Mouse (Mus musculus) G1E (cell line): Measurements from ENCODE around the gene Zfp687. TPM values are rescaled to one million over a fixed set of nuclear protein-coding genes. Genes with fewer than 3 reads are reported as not detected.

Source experiments
- ATAC-seq: 2 replicates; pipeline ENCODE4 v1.8.0; 2016; ENCODE audit warnings: mild to moderate bottlenecking; ENCODE audit not compliant: insufficient number of reproducible peaks, poor library complexity, low FRiP score, severe bottlenecking; ENCODE audit errors: extremely low read depth
- DNase-seq: peaks from one replicate; pipeline ENCODE4 v3.0.0; 2012; ENCODE audit warnings: low spot score
- H3K27me3 ChIP-seq: 2 replicates; pipeline ENCODE4 v1.6.1; 2012; ENCODE audit warnings: mild to moderate bottlenecking, low read length, inconsistent platforms; ENCODE audit not compliant: insufficient read depth
- H3K36me3 ChIP-seq: replicated peaks from 2 replicates; pipeline ENCODE3; 2012; ENCODE audit warnings: mild to moderate bottlenecking, inconsistent platforms
- H3K4me1 ChIP-seq: 2 replicates; pipeline ENCODE4 v1.6.1; 2012; ENCODE audit warnings: low read depth, low read length, inconsistent platforms, mixed read lengths; ENCODE audit not compliant: insufficient read depth
- H3K4me3 ChIP-seq: 2 replicates; pipeline ENCODE4 v1.5.1; 2012; ENCODE audit warnings: low read depth, mild to moderate bottlenecking, inconsistent platforms, low read length, moderate library complexity, mixed read lengths
- H3K9me3 ChIP-seq: replicated peaks from 2 replicates; pipeline ENCODE4 v1.6.1; 2012; ENCODE audit warnings: inconsistent platforms
- CTCF ChIP-seq: IDR thresholded peaks from 2 replicates; pipeline ENCODE4 v1.5.1; 2012; ENCODE audit warnings: low read depth, low read length, inconsistent platforms, mixed read lengths
- GATA1 ChIP-seq: IDR thresholded peaks from 2 replicates; pipeline ENCODE4 v1.6.1; 2012; ENCODE audit warnings: borderline replicate concordance, low read length, inconsistent platforms, mixed read lengths
- GATA2 ChIP-seq: IDR thresholded peaks from 2 replicates; pipeline ENCODE4 v1.6.1; 2012; ENCODE audit warnings: low read depth, low read length, inconsistent platforms, borderline replicate concordance
- POLR2AphosphoS5 ChIP-seq: IDR thresholded peaks from 2 replicates; pipeline ENCODE4 v1.6.1; 2012; ENCODE audit warnings: low read depth, low read length, inconsistent platforms; ENCODE audit not compliant: insufficient replicate concordance
- TAL1 ChIP-seq: conservative IDR thresholded peaks from 2 replicates; pipeline ENCODE4 v1.6.1; 2012; ENCODE audit warnings: low read depth, low read length, inconsistent platforms, mixed read lengths
- polyA plus RNA-seq: library from polyadenylated mRNA; stranded (reverse); fragments of >175 nt; gene quantifications from 2 replicates; pipeline ENCODE4 v1.2.3, GENCODE M21; 2012
- total RNA-seq, 2 experiments: library from RNA; stranded (forward) in 1 of 2; stranded (reverse) in 1 of 2; fragments of 200-1000 nt in 1 of 2; fragments of >200 nt in 1 of 2; fragmentation: Nextera tagmentation in 1 of 2; gene quantifications; 2 replicates each; pipeline ENCODE4 v1.2.3; 2014 to 2017

The Zfp687 gene
- total and polyA plus RNA-seq, 3 experiments: 27.5 to 72.5 (median 52.9) TPM

GRCm38 (mm10) chr3:94958295-94958694 is 57.0 kb downstream of the Zfp687 start:
- H3K9me3 ChIP-seq: no peaks in the 10 kb centered on the region
- no peak for TF ChIP-seq POLR2AphosphoS5
- no peak for TF ChIP-seq TAL1
- TF ChIP-seq GATA1: no peak
- no peak for TF ChIP-seq CTCF
- no peak for TF ChIP-seq GATA2
- no peaks in the 10 kb centered on the region for H3K27me3 ChIP-seq
- H3K4me1 ChIP-seq: peaks cover 31% of the 10 kb centered on the region
- DNase-seq: no peak
- ATAC-seq: no peak
- peaks cover 62% of the 10 kb centered on the region for H3K36me3 ChIP-seq
- no peak overlapping the region for H3K4me3 ChIP-seq

Other genes with a start within 250 kb of the Zfp687 start
- not detected in 2 replicates for gene Cgn, start 229.0 kb downstream of the Zfp687 start, total RNA-seq (2014; fragmentation: Nextera tagmentation)
- gene Cgn, start 229.0 kb downstream of the Zfp687 start, total RNA-seq (2017): 0.11 and 0.12 TPM in 2 replicates
- gene Cgn, start 229.0 kb downstream of the Zfp687 start, polyA plus RNA-seq: 0.01 TPM in 1 of 2 replicates, not detected in the other
- gene Pogz, start 177.9 kb downstream of the Zfp687 start, total RNA-seq (2014; fragmentation: Nextera tagmentation): 113 and 138 TPM in 2 replicates
- gene Pogz, start 177.9 kb downstream of the Zfp687 start, total RNA-seq (2017): 19.6 and 19.8 TPM in 2 replicates
- 124 and 147 TPM in 2 replicates for gene Pogz, start 177.9 kb downstream of the Zfp687 start, polyA plus RNA-seq
- gene Psmb4, start 128.5 kb downstream of the Zfp687 start, total RNA-seq (2014; fragmentation: Nextera tagmentation): 185 and 255 TPM in 2 replicates
- 408 and 449 TPM in 2 replicates for gene Psmb4, start 128.5 kb downstream of the Zfp687 start, total RNA-seq (2017)
- 273 and 326 TPM in 2 replicates for gene Psmb4, start 128.5 kb downstream of the Zfp687 start, polyA plus RNA-seq
- gene Selenbp1, start 82.4 kb downstream of the Zfp687 start, total RNA-seq (2014; fragmentation: Nextera tagmentation): 110 and 119 TPM in 2 replicates
- 367 and 434 TPM in 2 replicates for gene Selenbp1, start 82.4 kb downstream of the Zfp687 start, total RNA-seq (2017)
- 39.8 and 133 TPM in 2 replicates for gene Selenbp1, start 82.4 kb downstream of the Zfp687 start, polyA plus RNA-seq
- gene Rfx5, start 61.4 kb downstream of the Zfp687 start, total RNA-seq (2014; fragmentation: Nextera tagmentation): 27.8 and 36.2 TPM in 2 replicates
- 21.8 and 24.3 TPM in 2 replicates for gene Rfx5, start 61.4 kb downstream of the Zfp687 start, total RNA-seq (2017)
- 9.6 and 11.7 TPM in 2 replicates for gene Rfx5, start 61.4 kb downstream of the Zfp687 start, polyA plus RNA-seq
- gene Pi4kb, start 40.7 kb downstream of the Zfp687 start, total RNA-seq (2014; fragmentation: Nextera tagmentation): 39.8 and 70.6 TPM in 2 replicates
- 36.8 and 37.4 TPM in 2 replicates for gene Pi4kb, start 40.7 kb downstream of the Zfp687 start, total RNA-seq (2017)
- 11.7 and 11.8 TPM in 2 replicates for gene Pi4kb, start 40.7 kb downstream of the Zfp687 start, polyA plus RNA-seq
- gene Psmd4, start 27.2 kb upstream of the Zfp687 start, total RNA-seq (2014; fragmentation: Nextera tagmentation): 92.0 and 92.7 TPM in 2 replicates
- 374 and 411 TPM in 2 replicates for gene Psmd4, start 27.2 kb upstream of the Zfp687 start, total RNA-seq (2017)
- 108 and 177 TPM in 2 replicates for gene Psmd4, start 27.2 kb upstream of the Zfp687 start, polyA plus RNA-seq
- gene Pip5k1a, start 91.5 kb upstream of the Zfp687 start, total RNA-seq (2014; fragmentation: Nextera tagmentation): 67.5 and 67.6 TPM in 2 replicates
- gene Pip5k1a, start 91.5 kb upstream of the Zfp687 start, total RNA-seq (2017): 39.3 and 40.1 TPM in 2 replicates
- gene Pip5k1a, start 91.5 kb upstream of the Zfp687 start, polyA plus RNA-seq: 21.9 and 30.0 TPM in 2 replicates
- 108 and 120 TPM in 2 replicates for gene Vps72, start 95.6 kb upstream of the Zfp687 start, total RNA-seq (2014; fragmentation: Nextera tagmentation)
- gene Vps72, start 95.6 kb upstream of the Zfp687 start, total RNA-seq (2017): 96.2 and 146 TPM in 2 replicates
- gene Vps72, start 95.6 kb upstream of the Zfp687 start, polyA plus RNA-seq: 274 and 307 TPM in 2 replicates
- gene Tmod4, start 109.0 kb upstream of the Zfp687 start, total RNA-seq (2014; fragmentation: Nextera tagmentation): 9.9 and 11.7 TPM in 2 replicates
- 3.3 and 4.5 TPM in 2 replicates for gene Tmod4, start 109.0 kb upstream of the Zfp687 start, total RNA-seq (2017)
- 0.17 and 0.22 TPM in 2 replicates for gene Tmod4, start 109.0 kb upstream of the Zfp687 start, polyA plus RNA-seq
- gene Scnm1, start 118.6 kb upstream of the Zfp687 start, total RNA-seq (2014; fragmentation: Nextera tagmentation): 85.9 and 107 TPM in 2 replicates
- gene Scnm1, start 118.6 kb upstream of the Zfp687 start, total RNA-seq (2017): 76.8 and 81.5 TPM in 2 replicates
- 7.1 and 8.2 TPM in 2 replicates for gene Scnm1, start 118.6 kb upstream of the Zfp687 start, polyA plus RNA-seq
- 5.9 and 7.0 TPM in 2 replicates for gene Lysmd1, start 118.6 kb upstream of the Zfp687 start, total RNA-seq (2014; fragmentation: Nextera tagmentation)
- 10.7 and 11.1 TPM in 2 replicates for gene Lysmd1, start 118.6 kb upstream of the Zfp687 start, total RNA-seq (2017)
- gene Lysmd1, start 118.6 kb upstream of the Zfp687 start, polyA plus RNA-seq: 5.6 and 7.4 TPM in 2 replicates
- not detected in 2 replicates for gene Tnfaip8l2, start 126.9 kb upstream of the Zfp687 start, total RNA-seq (2014; fragmentation: Nextera tagmentation)
- gene Tnfaip8l2, start 126.9 kb upstream of the Zfp687 start, total RNA-seq (2017): 0.16 TPM in 1 of 2 replicates, not detected in the other
- gene Tnfaip8l2, start 126.9 kb upstream of the Zfp687 start, polyA plus RNA-seq: not detected in 2 replicates
- gene Sema6c, start 145.0 kb upstream of the Zfp687 start, total RNA-seq (2014; fragmentation: Nextera tagmentation): 1.9 and 3.4 TPM in 2 replicates
- gene Sema6c, start 145.0 kb upstream of the Zfp687 start, total RNA-seq (2017): 0.52 and 0.71 TPM in 2 replicates
- 1.6 and 1.8 TPM in 2 replicates for gene Sema6c, start 145.0 kb upstream of the Zfp687 start, polyA plus RNA-seq
- 62.8 and 72.3 TPM in 2 replicates for gene Gabpb2, start 202.5 kb upstream of the Zfp687 start, total RNA-seq (2014; fragmentation: Nextera tagmentation)
- gene Gabpb2, start 202.5 kb upstream of the Zfp687 start, total RNA-seq (2017): 91.7 and 110 TPM in 2 replicates
- gene Gabpb2, start 202.5 kb upstream of the Zfp687 start, polyA plus RNA-seq: 3.9 and 6.2 TPM in 2 replicates
- gene Cdc42se1, start 213.3 kb upstream of the Zfp687 start, total RNA-seq (2014; fragmentation: Nextera tagmentation): 105 and 109 TPM in 2 replicates
- gene Cdc42se1, start 213.3 kb upstream of the Zfp687 start, total RNA-seq (2017): 88.3 and 91.8 TPM in 2 replicates
- gene Cdc42se1, start 213.3 kb upstream of the Zfp687 start, polyA plus RNA-seq: 128 and 150 TPM in 2 replicates
- 7.7 and 8.1 TPM in 2 replicates for gene Mllt11, start 216.7 kb upstream of the Zfp687 start, total RNA-seq (2014; fragmentation: Nextera tagmentation)
- gene Mllt11, start 216.7 kb upstream of the Zfp687 start, total RNA-seq (2017): 8.3 and 10.4 TPM in 2 replicates
- gene Mllt11, start 216.7 kb upstream of the Zfp687 start, polyA plus RNA-seq: 3.3 and 4.1 TPM in 2 replicates
- 0.78 TPM in 1 of 2 replicates, not detected in the other for gene Gm128, start 226.2 kb upstream of the Zfp687 start, total RNA-seq (2014; fragmentation: Nextera tagmentation)
- 0.12 TPM in 1 of 2 replicates, not detected in the other for gene Gm128, start 226.2 kb upstream of the Zfp687 start, total RNA-seq (2017)
- not detected in 2 replicates for gene Gm128, start 226.2 kb upstream of the Zfp687 start, polyA plus RNA-seq
- gene Bnipl, start 235.7 kb upstream of the Zfp687 start, total RNA-seq (2014; fragmentation: Nextera tagmentation): not detected in 2 replicates
- 0.35 TPM in 1 of 2 replicates, not detected in the other for gene Bnipl, start 235.7 kb upstream of the Zfp687 start, total RNA-seq (2017)
- 0.03 and 0.12 TPM in 2 replicates for gene Bnipl, start 235.7 kb upstream of the Zfp687 start, polyA plus RNA-seq